ENCODE assay signal across 8 mouse cellular contexts in genomic region chr14:115092952-115093351, GRCm38 (mm10). TPM values are rescaled to one million over a fixed set of nuclear protein-coding genes. Genes with fewer than 3 reads are reported as not detected.
DNase-seq lines count a peak whose midpoint lies in the region; ATAC-seq and TF ChIP-seq lines count a peak whose summit lies in the region.

No protein-coding gene starts in this region.

- peak overlapping the region; percentile 93 for H3K4me2 ChIP-seq in lung, embryonic 15.5 days
- H3K4me2 ChIP-seq in forebrain, embryonic 15.5 days (replicated peaks): peak overlapping the region; percentile 95
- H3K4me2 ChIP-seq in limb, embryonic 13.5 days (replicated peaks): peak overlapping the region; percentile 97

- no peak for TF ChIP-seq CTCF in olfactory bulb, adult 2 months (IDR thresholded peaks at IDR 0.05; ENCODE audit: insufficient read depth, low read depth, low read length)

- H3K4me3 ChIP-seq in lung, embryonic 15.5 days: peak overlapping the region; percentile 56
- peak overlapping the region; percentile 72 for H3K4me3 ChIP-seq in forebrain, embryonic 15.5 days
- peak overlapping the region; percentile 69 for H3K4me3 ChIP-seq in limb, embryonic 13.5 days
- H3K4me3 ChIP-seq in olfactory bulb, adult 2 months (ENCODE audit: insufficient read depth, low read depth, low read length): peak overlapping the region; percentile 64; the same call in 1 of the 2 replicates

- no peaks in the 10 kb centered on the region for H3K36me3 ChIP-seq in lung, embryonic 15.5 days
- no peaks in the 10 kb centered on the region for H3K36me3 ChIP-seq in forebrain, embryonic 15.5 days
- H3K36me3 ChIP-seq in limb, embryonic 13.5 days: no peaks in the 10 kb centered on the region

- 21% methylated on average over 6 of the region's 6 CpGs for WGBS in lung, embryonic 15.5 days
- WGBS in forebrain, embryonic 15.5 days: 26% methylated on average over 6 of the region's 6 CpGs
- 15% methylated on average over 6 of the region's 6 CpGs for WGBS in limb, embryonic 13.5 days
- 31% methylated on average over 6 of the region's 6 CpGs for WGBS in olfactory bulb, adult 2 months

- H3K9me3 ChIP-seq in lung, embryonic 15.5 days: no peaks in the 10 kb centered on the region
- no peaks in the 10 kb centered on the region for H3K9me3 ChIP-seq in forebrain, embryonic 15.5 days
- no peaks in the 10 kb centered on the region for H3K9me3 ChIP-seq in limb, embryonic 13.5 days

- peaks cover 15% of the 10 kb centered on the region for H3K4me1 ChIP-seq in lung, embryonic 15.5 days
- H3K4me1 ChIP-seq in forebrain, embryonic 15.5 days: peaks cover 11% of the 10 kb centered on the region; the same call in 1 of the 2 replicates
- H3K4me1 ChIP-seq in limb, embryonic 13.5 days: peaks cover 12% of the 10 kb centered on the region
- H3K4me1 ChIP-seq in olfactory bulb, adult 2 months (ENCODE audit: control insufficient read depth, insufficient read depth, low read length): peaks cover 6% of the 10 kb centered on the region

- H3K9ac ChIP-seq in lung, embryonic 15.5 days: 0 out of 2 replicates have a peak overlapping the region, but pooled peaks have one; percentile 16
- peak overlapping the region; percentile 60; the same call in 1 of the 2 replicates for H3K9ac ChIP-seq in forebrain, embryonic 15.5 days (replicated peaks)
- H3K9ac ChIP-seq in limb, embryonic 13.5 days: peak overlapping the region; percentile 67; the same call in 1 of the 2 replicates

- no peak for ATAC-seq in lung, embryonic 15.5 days (ENCODE audit: borderline replicate concordance, extremely low read depth, low FRiP score, low TSS enrichment)
- ATAC-seq in forebrain, embryonic 15.5 days (replicated peaks): no peak
- ATAC-seq in limb, embryonic 13.5 days (ENCODE audit: low FRiP score, low read depth): no peak

- peaks cover 35% of the 10 kb centered on the region for H3K27me3 ChIP-seq in lung, embryonic 15.5 days
- peaks cover 30% of the 10 kb centered on the region for H3K27me3 ChIP-seq in forebrain, embryonic 15.5 days
- peaks cover 42% of the 10 kb centered on the region for H3K27me3 ChIP-seq in limb, embryonic 13.5 days

- DNase-seq in lung, postnatal 14 days: no peak
- no peak for DNase-seq in layer of hippocampus, adult 9-11 months
- DNase-seq in cerebellum, postnatal 36 days: no peak
- no peak for DNase-seq in layer of hippocampus, adult 8-10 months (ENCODE audit: low spot score in 2 of 2)

- TF ChIP-seq POLR2A in olfactory bulb, adult 2 months (IDR thresholded peaks at IDR 0.05; ENCODE audit: insufficient read depth, low read depth, low read length): no peak

- no peak overlapping the region for H3K27ac ChIP-seq in lung, embryonic 15.5 days
- no peak overlapping the region for H3K27ac ChIP-seq in forebrain, embryonic 15.5 days (replicated peaks)
- no peak overlapping the region for H3K27ac ChIP-seq in limb, embryonic 13.5 days
- no peak overlapping the region for H3K27ac ChIP-seq in olfactory bulb, adult 2 months (ENCODE audit: insufficient read depth, low read depth, low read length)

RNA-seq across cellular contexts. Expression of gene Gpc5, which starts 0.9 kb away (rescaled TPM):
- polyA plus RNA-seq in lung, embryonic 15.5 days (2015; fragmentation: Nextera tagmentation; extraction: Ambion mirVana): 0.12 and 0.26 TPM in 2 replicates
- 1.7 and 2.1 TPM in 2 replicates for polyA plus RNA-seq in forebrain, embryonic 15.5 days (2015; fragmentation: Nextera tagmentation; extraction: Ambion mirVana)
- polyA plus RNA-seq in limb, embryonic 13.5 days (2015; fragmentation: Nextera tagmentation; extraction: Ambion mirVana): 2.0 and 2.2 TPM in 2 replicates
- not detected in 2 replicates for polyA plus RNA-seq in olfactory bulb, adult 2 months (2012; ENCODE audit: insufficient read depth, insufficient read length, low replicate concordance, missing spikeins)
- 10 to 100 TPM; 33.3 to 43.9 (median 38.7) TPM for total RNA-seq in layer of hippocampus, adult 8-10 months (2022)

Comparison
In these comparisons a context has a peak if more than half of its experiments do, and no peak if none do; other contexts are left out.
1. H3K9ac ChIP-seq: peak in every context shown above with its lines; median percentile 67 in limb, embryonic 13.5 days; 60 in forebrain, embryonic 15.5 days; 16 in lung, embryonic 15.5 days.